Mouse (Mus musculus) cerebellum, adult 9-10 months (tissue): Measurements from ENCODE around the gene Cdk5rap1.
"Not testable (repeated sequence)": the region's sequence is repeated elsewhere in the genome, so short reads cannot be mapped to it uniquely, and the experiment has no call there.

Experiments
- DNase-seq: peaks from one replicate; pipeline ENCODE4 v3.0.0; 2022

The Cdk5rap1 gene

GRCm38 (mm10) chr2:154373961-154374632 lies 1.3 kb upstream of the Cdk5rap1 start:
- peak; percentile 54 for DNase-seq

- DNase-seq: peak; percentile 88
Measured at GRCm38 (mm10) chr2:154372151-154372829, 520 bp downstream of the Cdk5rap1 start.

- DNase-seq: no peak
Measured at GRCm38 (mm10) chr2:154367510-154367909, 5.3 kb downstream of the Cdk5rap1 start.

GRCm38 (mm10) chr2:154354000-154354425 lies 18.8 kb downstream of the Cdk5rap1 start:
- not testable (repeated sequence) for DNase-seq

GRCm38 (mm10) chr2:154348152-154348551 lies 24.7 kb downstream of the Cdk5rap1 start:
- DNase-seq: no peak

- no peak for DNase-seq
Measured at GRCm38 (mm10) chr2:154339356-154339755, 33.5 kb downstream of the Cdk5rap1 start.

- DNase-seq: no peak
Measured at GRCm38 (mm10) chr2:154338161-154338560, 34.6 kb downstream of the Cdk5rap1 start.

GRCm38 (mm10) chr2:154335572-154335971 lies 37.2 kb downstream of the Cdk5rap1 start:
- no peak for DNase-seq

GRCm38 (mm10) chr2:154326852-154327251 lies 46.0 kb downstream of the Cdk5rap1 start:
- DNase-seq: no peak

GRCm38 (mm10) chr2:154313771-154314170 lies 59.0 kb downstream of the Cdk5rap1 start:
- DNase-seq: not testable (repeated sequence)

- DNase-seq: not testable (repeated sequence)
Measured at GRCm38 (mm10) chr2:154306927-154307326, 65.9 kb downstream of the Cdk5rap1 start, which contains the start of gene Bpifb9b. Bpifb9b (plus strand) TSS chr2:154307227.

- not testable (repeated sequence) for DNase-seq
Measured at GRCm38 (mm10) chr2:154304604-154305003, 68.2 kb downstream of the Cdk5rap1 start.

GRCm38 (mm10) chr2:154301763-154302162 lies 71.0 kb downstream of the Cdk5rap1 start:
- DNase-seq: no peak

- DNase-seq: peak; percentile 24
Measured at GRCm38 (mm10) chr2:154300496-154300895, 72.3 kb downstream of the Cdk5rap1 start.

GRCm38 (mm10) chr2:154294746-154295145 lies 78.1 kb downstream of the Cdk5rap1 start:
- peak; percentile 52 for DNase-seq

GRCm38 (mm10) chr2:154292833-154293232 lies 80.0 kb downstream of the Cdk5rap1 start:
- DNase-seq: no peak

- not testable (repeated sequence) for DNase-seq
Measured at GRCm38 (mm10) chr2:154291866-154292265, 80.9 kb downstream of the Cdk5rap1 start.
